Mouse (Mus musculus) kidney, postnatal 4 days (tissue): ENCODE measurements around the gene Usb1.

Experiments
- DNase-seq, 2 experiments: peaks; one replicate each; pipeline ENCODE4 v3.0.0; 2021; ENCODE audit warnings: mixed read lengths in 2 of 2

Gene Usb1

DNA sequence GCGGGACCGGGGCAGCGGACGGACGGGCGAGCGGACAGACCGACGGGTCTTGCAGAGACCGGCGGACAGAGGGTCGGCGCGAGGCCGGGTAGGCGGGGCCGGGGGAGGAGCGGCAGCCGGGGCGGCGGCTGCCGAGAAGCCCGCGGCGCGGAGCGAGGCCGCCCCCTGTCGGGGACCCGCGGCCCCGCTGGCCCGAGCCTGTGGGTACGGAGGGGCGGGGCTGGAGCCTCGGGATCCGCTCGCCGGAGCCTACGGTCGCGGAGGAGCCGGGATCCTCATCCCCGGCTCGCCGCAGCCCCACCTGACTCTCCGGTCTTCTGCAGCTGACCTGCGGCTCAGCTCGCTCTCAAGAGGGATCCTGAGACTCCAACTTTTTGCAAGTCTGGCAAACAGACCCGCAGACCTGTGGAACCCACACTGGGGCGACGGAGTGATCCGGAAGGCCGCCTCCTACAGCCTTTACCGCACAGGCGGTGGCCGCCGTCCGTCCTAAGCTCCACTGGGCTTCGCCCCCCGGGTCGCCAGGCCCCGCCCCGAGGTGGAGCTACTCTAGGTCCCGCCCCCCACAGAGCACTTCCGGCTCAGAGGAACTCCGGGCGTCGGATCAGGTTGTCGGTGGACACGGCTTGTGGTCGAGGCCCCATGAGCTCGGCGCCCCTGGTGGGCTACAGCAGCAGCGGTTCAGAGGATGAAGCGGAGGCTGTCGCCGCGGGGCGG lies at the start of gene Usb1, which contains the start of gene Zfp319:
Gene Usb1, plus strand, starts transcription at position 565 of the 717 bp plus-strand sequence.
Gene Zfp319, minus strand, starts transcription at position 231 of the 717 bp plus-strand sequence.
- DNase-seq = peak; percentile 97 to 98

DNA sequence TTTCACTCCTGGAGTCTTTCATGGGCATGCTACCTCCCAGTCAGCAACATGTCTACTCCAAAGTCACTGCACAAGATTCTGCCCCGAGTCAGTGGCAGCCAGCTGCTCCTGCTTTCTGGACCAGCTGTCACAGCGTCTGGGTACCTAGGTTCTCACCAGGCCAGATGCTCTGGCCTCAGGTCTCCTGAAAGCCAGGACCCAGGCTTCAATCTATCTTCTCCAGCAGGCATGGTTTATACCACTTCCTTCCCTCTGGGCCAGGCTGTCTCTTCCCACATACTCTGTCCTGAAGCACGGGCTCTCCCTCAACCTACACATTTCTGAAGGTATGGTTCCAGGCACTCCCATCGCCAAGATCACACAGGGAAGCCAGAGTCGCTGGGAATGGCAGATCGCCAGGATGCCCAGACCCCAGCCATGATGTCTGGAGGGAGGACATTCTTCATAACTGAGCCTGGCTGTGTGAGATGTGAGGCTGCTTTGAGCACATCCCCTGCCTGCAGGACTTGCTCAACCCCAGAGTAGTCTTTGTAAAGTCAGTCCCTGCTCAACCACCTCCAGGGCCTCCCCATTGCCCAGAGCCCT lies 42.9 kb upstream of the Usb1 start:
- no peak for DNase-seq

DNA sequence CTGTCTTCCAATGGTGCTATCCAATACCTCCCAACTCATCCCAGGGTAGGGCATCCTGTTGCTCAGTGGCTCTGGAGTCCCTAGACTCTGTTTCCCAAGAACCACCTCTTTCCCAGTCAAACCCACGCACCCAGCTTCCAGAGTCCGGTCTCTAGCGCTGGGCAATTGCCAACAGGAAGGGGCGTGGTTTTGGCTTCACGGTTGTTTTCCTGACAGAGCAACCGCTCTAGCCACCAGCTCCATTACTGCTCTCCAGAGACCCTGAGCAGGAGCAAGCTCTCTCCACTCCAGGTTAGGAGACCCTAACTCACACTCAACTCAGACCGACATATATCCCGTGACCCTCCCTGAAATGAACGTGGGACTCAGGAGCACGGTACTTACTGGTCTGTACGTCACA lies 38.9 kb upstream of the Usb1 start:
- peak; percentile 94 to 95 for DNase-seq

DNA sequence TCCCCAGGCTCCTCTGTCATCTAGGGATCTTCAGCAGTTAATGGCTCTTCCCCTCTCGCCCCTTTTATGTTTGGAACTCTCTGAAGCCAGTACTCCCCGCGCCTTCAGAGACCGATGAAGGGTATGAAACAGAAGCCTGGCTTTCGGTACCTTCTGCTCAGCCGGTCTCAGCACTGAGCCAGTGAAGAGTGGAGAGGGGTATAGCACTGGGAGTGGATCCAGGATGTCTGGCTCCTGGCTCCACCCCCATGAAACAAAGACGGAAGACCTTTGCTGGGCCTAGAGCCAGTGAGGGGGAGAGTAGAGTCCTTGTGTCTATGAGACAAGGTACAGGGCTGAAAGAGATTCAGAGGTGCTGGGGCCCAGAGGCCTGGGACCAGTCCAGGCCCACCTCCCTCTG lies 38.2 kb upstream of the Usb1 start:
- peak; percentile 58 to 68 for DNase-seq

DNA sequence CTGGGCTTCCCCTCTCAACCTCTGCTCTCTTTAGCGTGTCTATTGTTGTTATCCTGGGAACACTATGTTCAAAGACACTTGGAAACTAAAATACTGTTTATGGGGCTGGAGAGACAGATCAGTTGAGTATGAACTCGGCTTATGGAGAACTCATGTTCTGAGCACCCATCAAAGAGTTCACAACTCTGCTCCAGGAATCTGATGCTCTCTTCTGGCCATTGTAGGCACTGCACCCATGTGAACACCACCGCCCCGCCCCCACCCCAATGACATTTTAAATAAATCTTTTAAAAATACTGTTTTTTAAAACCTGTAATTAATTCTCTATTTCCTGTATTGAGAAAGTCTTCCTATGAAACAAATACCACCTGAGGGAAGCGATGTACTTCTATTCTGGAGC lies 29.7 kb upstream of the Usb1 start:
- peak; percentile 62 to 68 for DNase-seq

DNA sequence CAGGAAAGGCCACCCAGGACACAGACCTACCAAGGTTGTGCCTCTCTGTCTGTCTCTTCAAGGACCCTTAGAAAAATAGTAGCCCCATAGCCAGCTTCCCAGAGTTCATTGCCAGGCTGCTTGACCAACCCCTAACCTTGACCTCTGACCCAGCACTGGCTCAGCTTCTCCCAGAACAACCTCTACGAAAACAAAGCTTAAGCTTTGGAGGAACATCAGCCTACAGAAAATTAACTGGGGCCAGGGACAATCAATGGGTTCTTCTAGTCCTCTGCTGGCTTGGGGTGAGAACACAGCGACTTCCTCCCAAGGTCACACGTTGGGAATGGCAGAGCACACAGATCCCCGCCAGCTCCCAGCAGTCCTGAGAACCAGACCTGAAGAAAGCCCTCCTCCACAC lies 26.6 kb upstream of the Usb1 start:
- DNase-seq = no peak

- DNase-seq = no peak
Measured at GRCm38 (mm10) chr8:95306431-95306830, 25.7 kb upstream of the Usb1 start, which contains the start of gene Cngb1. Gene Cngb1 (minus strand): TSS chr8:95306585.

- no peak for DNase-seq
Measured at GRCm38 (mm10) chr8:95310342-95310970, 21.6 kb upstream of the Usb1 start, which contains the start of gene Tepp. Gene Tepp (plus strand): TSS chr8:95310566.

- DNase-seq = peak; percentile 33 to 43
Measured at GRCm38 (mm10) chr8:95312836-95313235, 19.2 kb upstream of the Usb1 start.

DNA sequence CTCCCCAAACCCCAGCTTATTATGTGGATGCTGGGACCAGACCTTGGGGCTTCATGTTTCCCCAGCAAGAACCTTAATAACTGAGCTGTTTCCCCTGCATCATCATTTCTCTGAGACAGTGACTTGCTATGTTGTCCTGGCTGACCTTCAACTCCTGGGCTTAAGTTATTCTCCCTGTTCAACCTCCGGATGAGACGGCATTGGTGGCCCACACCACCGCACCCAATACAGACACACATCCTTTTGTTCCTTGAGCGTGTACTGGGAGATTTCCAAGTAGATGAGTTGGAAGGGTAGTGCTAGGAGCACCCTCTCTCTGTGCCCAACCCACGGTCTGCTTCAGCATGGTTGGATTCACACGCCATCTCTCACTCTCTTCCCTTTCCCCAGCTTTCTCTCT lies 18.2 kb upstream of the Usb1 start:
- DNase-seq = no peak

GRCm38 (mm10) chr8:95314707-95315106 lies 17.4 kb upstream of the Usb1 start:
- DNase-seq = no peak

GRCm38 (mm10) chr8:95315350-95315749 lies 16.7 kb upstream of the Usb1 start:
- no peak for DNase-seq

DNA sequence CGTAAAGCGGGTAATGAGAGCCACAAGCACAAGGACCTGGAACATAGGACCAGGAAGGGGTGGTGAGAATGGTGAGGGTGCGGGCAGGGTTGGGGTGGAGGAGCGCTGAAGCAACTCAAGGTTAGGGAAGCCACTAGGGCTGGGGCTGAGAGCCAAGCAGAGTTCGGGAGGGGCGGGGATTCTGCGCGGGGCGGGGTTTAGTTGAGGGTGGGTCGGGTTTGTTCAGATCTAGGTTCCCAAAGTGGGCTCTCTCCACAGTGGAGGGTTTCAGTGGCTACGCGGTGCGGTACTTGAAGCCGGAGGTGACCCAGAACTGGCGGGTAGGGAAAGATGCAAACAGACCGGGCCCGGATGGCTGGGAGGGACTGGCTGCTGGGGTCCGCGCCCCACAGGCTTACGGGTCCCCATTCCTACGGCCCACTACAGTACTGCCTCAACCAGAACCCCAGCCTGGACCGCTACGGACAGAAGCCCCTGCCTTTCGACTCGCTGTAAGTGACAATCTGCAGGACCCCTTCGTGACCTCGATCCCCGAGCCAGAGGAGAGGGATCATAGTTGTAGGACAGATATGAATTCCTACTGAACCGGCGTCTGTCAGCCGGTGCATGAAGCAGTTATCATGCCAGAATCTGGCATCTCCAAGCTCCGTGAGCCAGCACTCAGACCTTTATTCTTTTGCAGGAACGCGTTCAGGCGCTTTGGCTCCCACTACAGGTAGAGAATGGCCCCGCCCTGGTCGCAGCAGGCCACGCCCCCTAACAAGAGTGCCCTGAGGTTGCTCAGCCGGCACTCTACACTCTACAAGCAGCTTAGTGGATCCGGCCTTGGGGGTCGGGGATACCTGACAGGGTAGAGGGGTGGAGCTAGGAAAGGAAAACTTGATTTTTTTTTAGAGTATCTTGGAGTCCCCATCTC lies 11.6 kb upstream of the Usb1 start:
- peak; percentile 86 to 90 for DNase-seq

GRCm38 (mm10) chr8:95323201-95323600 lies 8.9 kb upstream of the Usb1 start:
- no peak for DNase-seq

DNA sequence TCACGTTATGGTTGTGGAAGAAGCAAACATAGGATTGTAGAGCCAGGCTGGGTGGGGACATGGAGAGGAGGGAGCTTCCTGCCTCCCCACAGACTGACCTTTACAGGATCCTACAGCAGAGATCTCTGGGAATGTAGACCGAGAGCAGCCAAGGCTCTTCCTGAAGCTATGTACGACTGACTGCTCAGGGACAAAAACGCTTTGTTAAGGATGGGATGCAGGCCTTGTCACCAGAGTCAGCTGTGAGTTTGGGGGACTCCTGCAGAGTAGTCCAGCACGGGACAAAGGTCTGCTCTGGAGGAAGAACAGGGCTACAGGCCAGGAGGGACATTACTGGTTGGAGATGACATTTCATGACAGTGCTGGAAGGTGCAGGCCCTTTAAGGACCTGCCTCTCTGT lies 7.4 kb upstream of the Usb1 start:
- no peak for DNase-seq

DNA sequence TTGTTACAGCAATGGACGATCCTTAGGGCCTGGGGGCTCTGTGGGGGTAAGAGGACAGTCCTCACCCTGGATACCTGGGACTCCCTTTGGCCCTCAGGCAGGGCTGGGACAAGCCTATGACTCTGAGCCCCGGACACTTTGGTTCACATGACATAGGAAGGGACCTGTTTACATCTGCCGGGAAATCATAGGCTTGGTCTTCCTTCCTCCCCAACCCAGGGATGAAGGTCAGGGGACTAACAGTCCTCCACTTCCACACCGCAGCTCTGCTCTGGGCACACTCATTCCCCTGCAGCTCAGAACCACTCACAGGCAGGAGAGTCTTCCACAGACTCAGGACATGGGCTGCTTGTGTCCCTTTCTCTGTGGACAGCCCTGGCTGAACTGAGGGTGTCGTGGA lies 5.3 kb upstream of the Usb1 start:
- no peak for DNase-seq

- DNase-seq = no peak
Measured at GRCm38 (mm10) chr8:95327866-95328465, 4.1 kb upstream of the Usb1 start.

DNA sequence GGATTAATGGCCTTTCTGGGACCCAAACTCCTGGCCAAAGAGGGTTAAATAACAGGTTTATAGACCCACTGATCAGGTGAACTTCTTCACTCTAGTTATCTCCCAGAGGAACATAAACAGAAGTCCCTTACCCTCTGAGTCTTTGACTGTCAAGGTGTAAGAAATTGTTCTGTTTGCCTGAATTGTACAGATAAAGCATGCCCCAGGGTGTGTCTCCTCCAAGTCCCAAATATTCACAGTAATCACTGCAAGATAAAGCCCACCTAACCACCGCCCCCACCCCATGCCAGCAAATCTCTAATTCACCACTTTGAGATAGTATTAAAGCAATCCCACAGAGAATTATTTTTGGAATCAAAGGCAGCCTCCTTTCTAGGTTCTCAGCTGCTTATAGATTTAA lies 1.7 kb upstream of the Usb1 start:
- DNase-seq = no peak

GRCm38 (mm10) chr8:95331156-95331719 lies 846 bp upstream of the Usb1 start:
- DNase-seq = peak; percentile 79 to 87

GRCm38 (mm10) chr8:95332437-95333199 lies 534 bp downstream of the Usb1 start:
- DNase-seq = no peak

- DNase-seq = no peak
Measured at GRCm38 (mm10) chr8:95335706-95336105, 3.6 kb downstream of the Usb1 start.
